Mouse (Mus musculus) hindbrain, embryonic 16.5 days (tissue): ENCODE results near the gene Otos. TPM values are rescaled to one million over a fixed set of nuclear protein-coding genes. Genes with fewer than 3 reads are reported as not detected.
A peak's percentile ranks its signal among the peaks of the same experiment; 100 is the strongest.

Experiments
- ATAC-seq: fragments of 200-750 bp; cut with Nextera tagmentation; 2 replicates; pipeline ENCODE4 v1.8.0; 2017; ENCODE audit warnings: moderate TSS enrichment, moderate library complexity
- H3K27ac ChIP-seq: fragments of 300-500 bp; sonication (generic); 2 replicates; pipeline ENCODE4 v1.5.1; 2014; ENCODE audit warnings: low read depth, mild to moderate bottlenecking, control low read depth, low read length, moderate library complexity
- H3K27me3 ChIP-seq: fragments of 300-500 bp; sonication (generic); replicated peaks from 2 replicates; pipeline ENCODE4 v1.6.1; 2014; ENCODE audit warnings: low read length; ENCODE audit not compliant: control insufficient read depth, insufficient read depth
- H3K36me3 ChIP-seq: fragments of 300-500 bp; sonication (generic); 2 replicates; pipeline ENCODE4 v1.6.1; 2014; ENCODE audit warnings: mild to moderate bottlenecking, low read length, moderate library complexity, mixed read lengths; ENCODE audit not compliant: control insufficient read depth, insufficient read depth
- H3K4me1 ChIP-seq: fragments of 300-500 bp; sonication (generic); 2 replicates; pipeline ENCODE4 v1.6.1; 2014; ENCODE audit warnings: low read depth, low read length; ENCODE audit not compliant: control insufficient read depth, insufficient read depth
- H3K4me2 ChIP-seq: fragments of 300-500 bp; sonication (generic); 2 replicates; pipeline ENCODE4 v1.6.1; 2014; ENCODE audit warnings: mild to moderate bottlenecking, low read length, control low read depth, moderate library complexity
- H3K4me3 ChIP-seq: fragments of 300-500 bp; sonication (generic); 2 replicates; pipeline ENCODE4 v1.5.1; 2014; ENCODE audit warnings: mild to moderate bottlenecking, low read length, control low read depth, moderate library complexity
- H3K9ac ChIP-seq: fragments of 300-500 bp; sonication (generic); 2 replicates; pipeline ENCODE4 v1.6.1; 2014; ENCODE audit warnings: low read depth, mild to moderate bottlenecking, control low read depth, low read length, moderate library complexity
- H3K9me3 ChIP-seq: fragments of 300-500 bp; sonication (generic); 2 replicates; pipeline ENCODE4 v1.6.1; 2014; ENCODE audit warnings: mild to moderate bottlenecking, low read length, moderate library complexity; ENCODE audit not compliant: control insufficient read depth
- WGBS: fragments of 180-500 bp; shearing (Covaris S2); extraction: QIAGEN DNeasy Blood & Tissue Kit; methylation state at CpG from one replicate; pipeline ENCODE4 v1.1.7; 2014; 5-methylcytosine and 5-hydroxymethylcytosine counted together
- polyA plus RNA-seq: library from polyadenylated mRNA; unstranded; fragments of >200 nt; fragmentation: Nextera tagmentation; extraction: Ambion mirVana; gene quantifications from 2 replicates; pipeline ENCODE4 v1.2.1, GENCODE M21; 2015

The Otos gene
- polyA plus RNA-seq, 1 experiment from 2014 or later, result 0.29 TPM

- 86% methylated on average over 6 of the region's 6 CpGs for WGBS
Measured at GRCm38 (mm10) chr1:92640393-92640792, 8.2 kb downstream of the Otos start.

GRCm38 (mm10) chr1:92638736-92639135 lies 9.9 kb downstream of the Otos start:
- Histone ChIP-seq H3K27ac (no peak overlapping the region), H3K4me1 (peaks cover 20% of the 10 kb centered on the region), H3K9ac (no peak overlapping the region), H3K27me3 (no peaks in the 10 kb centered on the region), H3K9me3 (no peaks in the 10 kb centered on the region), H3K4me2 (no peak overlapping the region), H3K4me3 (no peak overlapping the region), H3K36me3 (peaks cover 6% of the 10 kb centered on the region)
- WGBS, result 96% methylated on average over 4 of the region's 4 CpGs
- ATAC-seq, result no peak

More at GRCm38 (mm10) chr1:92640393-92640792, 8.2 kb downstream of the Otos start:
- Histone ChIP-seq H3K36me3 (peaks cover 6% of the 10 kb centered on the region), H3K27ac (no peak overlapping the region), H3K9me3 (no peaks in the 10 kb centered on the region), H3K4me3 (no peak overlapping the region), H3K4me2 (peak overlapping the region; percentile 92), H3K4me1 (peaks cover 20% of the 10 kb centered on the region), H3K9ac (no peak overlapping the region), H3K27me3 (no peaks in the 10 kb centered on the region)
- no peak for ATAC-seq

GRCm38 (mm10) chr1:92638181-92638580 lies 10.5 kb downstream of the Otos start:
- no peak overlapping the region for H3K27ac ChIP-seq
- H3K36me3 ChIP-seq, result peaks cover 6% of the 10 kb centered on the region
- no peak overlapping the region for H3K4me2 ChIP-seq
- no peaks in the 10 kb centered on the region for H3K9me3 ChIP-seq
- 88% methylated on average over 3 of the region's 3 CpGs for WGBS
- ATAC-seq, result no peak
- no peak overlapping the region for H3K4me3 ChIP-seq
- peaks cover 20% of the 10 kb centered on the region for H3K4me1 ChIP-seq
- no peak overlapping the region for H3K9ac ChIP-seq
- H3K27me3 ChIP-seq, result no peaks in the 10 kb centered on the region

- Histone ChIP-seq H3K4me1 (peaks cover 18% of the 10 kb centered on the region), H3K36me3 (peaks cover 6% of the 10 kb centered on the region), H3K27ac (no peak overlapping the region), H3K4me2 (no peak overlapping the region), H3K27me3 (no peaks in the 10 kb centered on the region), H3K9ac (no peak overlapping the region), H3K4me3 (no peak overlapping the region), H3K9me3 (no peaks in the 10 kb centered on the region)
- WGBS, result 94% methylated on average over 15 of the region's 15 CpGs
- ATAC-seq, result no peak
Measured at GRCm38 (mm10) chr1:92637501-92638172, 11.0 kb downstream of the Otos start.

GRCm38 (mm10) chr1:92636676-92637075 lies 12.0 kb downstream of the Otos start:
- Histone ChIP-seq H3K9ac (no peak overlapping the region), H3K27ac (no peak overlapping the region), H3K27me3 (no peaks in the 10 kb centered on the region), H3K36me3 (peaks cover 6% of the 10 kb centered on the region), H3K4me1 (peaks cover 12% of the 10 kb centered on the region), H3K4me3 (no peak overlapping the region), H3K4me2 (no peak overlapping the region), H3K9me3 (no peaks in the 10 kb centered on the region)
- WGBS, result 99% methylated on average over 11 of the region's 11 CpGs
- no peak for ATAC-seq

GRCm38 (mm10) chr1:92636015-92636414 lies 12.6 kb downstream of the Otos start:
- 92% methylated on average over 8 of the region's 8 CpGs for WGBS
- no peak overlapping the region for H3K9ac ChIP-seq
- H3K27me3 ChIP-seq, result no peaks in the 10 kb centered on the region
- ATAC-seq, result no peak
- H3K4me3 ChIP-seq, result no peak overlapping the region
- H3K4me2 ChIP-seq, result no peak overlapping the region
- peaks cover 6% of the 10 kb centered on the region for H3K36me3 ChIP-seq
- no peaks in the 10 kb centered on the region for H3K9me3 ChIP-seq
- H3K27ac ChIP-seq, result no peak overlapping the region
- peaks cover 11% of the 10 kb centered on the region for H3K4me1 ChIP-seq

GRCm38 (mm10) chr1:92634976-92635599 lies 13.6 kb downstream of the Otos start:
- Histone ChIP-seq H3K27me3 (no peaks in the 10 kb centered on the region), H3K4me2 (no peak overlapping the region), H3K9me3 (no peaks in the 10 kb centered on the region), H3K27ac (no peak overlapping the region), H3K36me3 (peaks cover 6% of the 10 kb centered on the region), H3K4me1 (peaks cover 2% of the 10 kb centered on the region), H3K9ac (no peak overlapping the region), H3K4me3 (no peak overlapping the region)
- ATAC-seq, result peak; percentile 84
- 44% methylated on average over 4 of the region's 4 CpGs for WGBS

GRCm38 (mm10) chr1:92634569-92634968 lies 14.1 kb downstream of the Otos start:
- no peak overlapping the region for H3K9ac ChIP-seq
- peak; percentile 5; the same call in 1 of the 2 replicates for ATAC-seq
- H3K27ac ChIP-seq, result no peak overlapping the region
- 53% methylated on average over 1 of the region's 1 CpGs for WGBS
- H3K4me3 ChIP-seq, result no peak overlapping the region
- no peaks in the 10 kb centered on the region for H3K27me3 ChIP-seq
- H3K9me3 ChIP-seq, result no peaks in the 10 kb centered on the region
- no peaks in the 10 kb centered on the region for H3K4me1 ChIP-seq
- H3K4me2 ChIP-seq, result no peak overlapping the region
- peaks cover 6% of the 10 kb centered on the region for H3K36me3 ChIP-seq

GRCm38 (mm10) chr1:92633726-92634125 lies 14.9 kb downstream of the Otos start:
- H3K4me3 ChIP-seq, result no peak overlapping the region
- H3K9ac ChIP-seq, result no peak overlapping the region
- 89% methylated on average over 8 of the region's 8 CpGs for WGBS
- no peaks in the 10 kb centered on the region for H3K9me3 ChIP-seq
- H3K4me2 ChIP-seq, result no peak overlapping the region
- H3K27me3 ChIP-seq, result no peaks in the 10 kb centered on the region
- no peaks in the 10 kb centered on the region for H3K4me1 ChIP-seq
- no peak for ATAC-seq
- H3K27ac ChIP-seq, result no peak overlapping the region
- H3K36me3 ChIP-seq, result peaks cover 6% of the 10 kb centered on the region
